In genomic region chr14:56849681-56850080, GRCm38 (mm10) we compare ENCODE assay signal across 20 mouse cellular contexts. TPM values are rescaled to one million over a fixed set of nuclear protein-coding genes. Genes with fewer than 3 reads are reported as not detected.
DNase-seq lines count a peak whose midpoint lies in the region; ATAC-seq and TF ChIP-seq lines count a peak whose summit lies in the region.
"Had no signal": no experiment of that assay in that cellular context is flagged by ENCODE, and none has a peak within 500 bp of the region (broad histone marks: within the 10 kb centered on the region; RNA-seq: fewer than 3 reads in every experiment).

No protein-coding gene starts in this region.

- no peak overlapping the region for H3K27ac ChIP-seq in kidney, embryonic 14.5 days (ENCODE audit: low read depth, low read length)
- no peak overlapping the region for H3K27ac ChIP-seq in layer of hippocampus, adult 2 months
- H3K27ac ChIP-seq: forebrain, embryonic 15.5 days; hindbrain, embryonic 10.5 days; limb, embryonic 13.5 days; lung, embryonic 15.5 days; midbrain, embryonic 12.5 days had no signal

- H3K4me2 ChIP-seq in kidney, embryonic 14.5 days (replicated peaks; ENCODE audit: low read depth, low read length), result no peak overlapping the region
- H3K4me2 ChIP-seq: forebrain, embryonic 15.5 days; limb, embryonic 13.5 days; lung, embryonic 15.5 days; midbrain, embryonic 12.5 days had no signal

- WGBS in kidney, embryonic 14.5 days, result 66% methylated on average over 2 of the region's 2 CpGs

- H3K27me3 ChIP-seq in kidney, embryonic 14.5 days (ENCODE audit: control insufficient read depth, insufficient read depth, low read length), result no peaks in the 10 kb centered on the region
- H3K27me3 ChIP-seq: CH12.LX; forebrain, embryonic 15.5 days; limb, embryonic 13.5 days; lung, embryonic 15.5 days; midbrain, embryonic 12.5 days had no signal

- peak; percentile 58 for DNase-seq in kidney, adult 18-20 months
- DNase-seq in 416B (ENCODE audit: low read depth), result peak; percentile 75
- DNase-seq in Muller cell, postnatal 12 days (ENCODE audit: inconsistent ontology term), result peak; percentile 8
- DNase-seq in kidney, postnatal 10 days, result peak; percentile 68
- DNase-seq in heart, adult 18-20 months, result no peak
- no peak for DNase-seq in layer of hippocampus, adult 2 months (ENCODE audit: low spot score in 2 of 2)
- DNase-seq in right cerebral cortex, postnatal 25 days, result no peak
- DNase-seq: adrenal gland, postnatal 10 days; embryo, embryonic 11 days; gastrocnemius, postnatal 36 days; retina, postnatal 1 day; spleen, adult 18-20 months; thymus, postnatal 25 days had no signal

- TF ChIP-seq CTCF in layer of hippocampus, adult 2 months (conservative IDR thresholded peaks at IDR 0.05), result no peak

- peaks cover 17% of the 10 kb centered on the region for H3K9me3 ChIP-seq in kidney, embryonic 14.5 days (ENCODE audit: control insufficient read depth, low read length)

- no peak overlapping the region for H3K4me3 ChIP-seq in kidney, embryonic 14.5 days (ENCODE audit: low read length)
- H3K4me3 ChIP-seq in layer of hippocampus, adult 2 months, result no peak overlapping the region
- H3K4me3 ChIP-seq: forebrain, embryonic 15.5 days; hindbrain, embryonic 10.5 days; limb, embryonic 13.5 days; lung, embryonic 15.5 days; midbrain, embryonic 12.5 days had no signal

- no peak for ATAC-seq in kidney, embryonic 14.5 days (ENCODE audit: low FRiP score, low TSS enrichment)
- ATAC-seq: forebrain, embryonic 15.5 days had no signal

- H3K9ac ChIP-seq in kidney, embryonic 14.5 days (ENCODE audit: low read depth, low read length), result no peak overlapping the region
- H3K9ac ChIP-seq: forebrain, embryonic 15.5 days; limb, embryonic 13.5 days; lung, embryonic 15.5 days; midbrain, embryonic 12.5 days had no signal

- no peaks in the 10 kb centered on the region for H3K4me1 ChIP-seq in kidney, embryonic 14.5 days (ENCODE audit: control insufficient read depth, insufficient read depth, low read length)
- H3K4me1 ChIP-seq: forebrain, embryonic 15.5 days; limb, embryonic 13.5 days; lung, embryonic 15.5 days had no signal

- no peaks in the 10 kb centered on the region for H3K36me3 ChIP-seq in kidney, embryonic 14.5 days (ENCODE audit: control insufficient read depth, insufficient read depth, low read length)
- H3K36me3 ChIP-seq: forebrain, embryonic 15.5 days; hindbrain, embryonic 10.5 days; lung, embryonic 15.5 days; midbrain, embryonic 12.5 days had no signal

RNA-seq across cellular contexts. Expression of gene Zmym2, which starts 36.8 kb away (rescaled TPM):
- 37.1 and 50.5 TPM in 2 replicates for polyA plus RNA-seq in kidney, embryonic 14.5 days (2014; fragmentation: Nextera tagmentation; extraction: Ambion mirVana)
- 10 to 100 TPM; 26.1 to 29.4 TPM for total RNA-seq in heart, adult 18-20 months (2021)
- 100 to 1,000 TPM in 1 of 2 experiments, 10 to 100 TPM in 1; 93.1 to 103 TPM for total RNA-seq in layer of hippocampus, adult 2 months (2021)

RNA-seq across cellular contexts. Expression of gene Zmym5, which starts 38.2 kb away (rescaled TPM):
- polyA plus RNA-seq in kidney, embryonic 14.5 days (2014; fragmentation: Nextera tagmentation; extraction: Ambion mirVana), result 27.4 and 31.5 TPM in 2 replicates
- 10 to 100 TPM; 19.0 to 21.6 TPM for total RNA-seq in heart, adult 18-20 months (2021)
- 10 to 100 TPM; 28.0 to 32.2 TPM for total RNA-seq in layer of hippocampus, adult 2 months (2021)

Comparison
In these comparisons a context has a peak if more than half of its experiments do, and no peak if none do; other contexts are left out.
1. DNase-seq: peak in kidney, adult 18-20 months (single experiment), 416B (single experiment), Muller cell, postnatal 12 days (single experiment) and kidney, postnatal 10 days (single experiment); none in heart, adult 18-20 months (0 of 2), layer of hippocampus, adult 2 months (0 of 2) and right cerebral cortex, postnatal 25 days (single experiment).